Mouse (Mus musculus) kidney, postnatal 14 days (tissue): ENCODE results near the gene Galntl6.
"Not testable (repeated sequence)": the region's sequence is repeated elsewhere in the genome, so short reads cannot be mapped to it uniquely, and the experiment has no call there.

Experiments
- DNase-seq: peaks from one replicate; pipeline ENCODE4 v3.0.0; 2022; ENCODE audit warnings: mixed read lengths

The Galntl6 gene

DNA sequence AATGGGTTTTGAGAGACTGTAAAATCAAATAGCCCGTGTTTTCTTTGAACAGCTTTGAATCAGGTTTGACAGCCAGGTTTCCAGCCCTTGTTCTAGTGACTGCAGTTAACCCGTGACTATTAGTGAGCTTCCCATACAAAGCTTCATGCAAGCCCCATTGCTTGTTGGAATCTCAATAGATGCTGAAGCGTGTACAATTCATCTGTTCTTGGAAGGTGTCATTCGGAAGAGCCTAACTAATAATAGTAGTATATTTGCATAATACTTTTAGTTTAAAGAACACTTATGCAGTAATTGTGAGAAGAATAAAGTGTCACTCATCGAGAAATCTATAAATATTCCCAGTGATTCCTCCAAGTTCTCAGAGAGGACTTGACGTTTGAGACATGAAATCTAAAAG, 314.6 kb downstream of the Galntl6 start:
- no peak for DNase-seq

DNA sequence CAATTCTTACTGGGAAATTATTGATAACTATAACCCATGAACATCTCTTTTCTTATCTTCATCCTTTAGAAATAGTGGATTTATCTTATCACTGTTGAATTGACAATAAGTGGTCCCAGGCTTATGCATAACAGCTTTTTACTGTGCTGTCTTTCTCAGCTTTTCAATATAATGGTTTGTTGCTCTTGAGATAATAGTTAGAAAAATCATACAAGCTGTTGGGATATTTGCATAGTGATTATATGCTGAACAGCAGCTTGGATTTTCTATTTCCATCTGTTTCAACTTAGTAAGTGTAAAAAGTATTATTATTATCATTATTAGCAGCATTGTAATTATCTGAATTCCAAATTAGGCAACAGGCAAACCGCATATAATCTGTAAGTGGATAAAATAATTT, 337.1 kb downstream of the Galntl6 start:
- DNase-seq, result no peak

DNA sequence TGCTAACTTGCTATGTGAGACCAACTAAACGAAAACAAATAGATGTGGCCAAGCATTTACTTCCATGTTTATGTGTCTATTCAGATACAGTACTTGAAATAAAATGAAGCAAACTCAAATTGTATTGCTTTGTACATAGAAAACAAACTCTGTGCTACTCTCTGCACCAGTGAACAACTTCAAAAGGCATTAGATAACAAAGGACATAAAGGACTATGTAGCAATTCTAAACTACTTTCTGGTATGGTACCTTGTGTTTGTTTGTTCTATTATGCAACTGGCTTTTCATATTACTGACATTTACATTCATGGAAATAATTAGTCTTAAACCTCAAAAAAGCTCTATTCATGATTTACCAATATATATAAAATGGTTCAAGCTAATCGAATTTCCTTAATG, 344.4 kb downstream of the Galntl6 start:
- DNase-seq, result no peak

DNA sequence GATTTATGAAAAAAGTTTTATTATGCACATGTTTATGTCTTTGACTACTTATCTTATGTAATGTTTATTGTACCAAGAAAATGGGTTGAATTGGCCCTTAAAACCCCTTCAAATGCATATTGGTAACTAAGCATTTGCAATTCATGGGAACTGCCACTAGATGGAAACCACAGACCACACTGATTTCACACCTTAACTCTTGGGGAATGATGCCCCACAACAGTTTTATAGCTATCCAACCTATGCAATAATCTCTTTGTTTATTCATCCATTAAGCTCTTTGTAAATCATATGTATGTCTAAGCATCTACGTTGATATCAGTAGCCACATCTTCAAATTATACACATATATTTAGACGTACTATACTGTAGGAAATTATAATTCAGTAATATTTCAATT, 346.3 kb downstream of the Galntl6 start:
- DNase-seq, result peak; percentile 3

DNA sequence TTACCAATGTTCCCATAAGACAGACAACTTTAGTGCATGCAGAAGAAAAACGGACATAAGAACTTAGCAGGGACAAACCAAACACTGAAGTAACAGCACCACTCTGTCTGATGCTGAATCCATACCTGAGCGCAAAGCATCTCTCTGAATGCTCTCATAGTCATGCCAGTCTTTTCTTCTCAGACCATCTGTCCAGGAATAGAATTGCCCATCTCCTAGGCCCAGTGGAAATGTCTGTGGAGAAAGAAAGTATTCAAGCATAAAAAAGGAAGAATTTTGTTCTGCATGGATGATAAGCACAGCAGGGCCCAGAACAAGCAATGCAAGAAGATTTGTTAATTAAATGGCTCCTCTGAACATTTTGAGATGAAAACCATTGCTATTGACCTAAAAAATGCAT, 376.7 kb downstream of the Galntl6 start:
- DNase-seq, result no peak

DNA sequence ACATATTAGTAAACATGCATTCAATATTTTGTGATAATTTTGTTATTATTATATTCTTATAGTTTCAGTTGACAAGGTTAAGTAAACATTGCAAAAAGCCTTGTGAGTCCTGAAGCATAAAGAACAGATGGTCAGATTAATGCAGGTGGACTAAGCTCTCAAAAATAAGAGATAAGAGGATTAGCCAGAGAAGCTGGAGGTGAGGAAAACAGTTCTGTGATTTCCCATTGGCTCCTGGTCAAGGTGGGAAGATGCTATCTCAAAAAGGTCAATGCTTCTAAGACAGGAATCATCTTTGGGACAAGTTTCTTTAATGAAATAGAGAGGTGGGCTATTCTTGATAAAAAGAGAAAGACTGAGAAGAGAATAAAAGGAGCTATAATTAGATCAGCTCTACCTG, 377.8 kb downstream of the Galntl6 start:
- no peak for DNase-seq

DNA sequence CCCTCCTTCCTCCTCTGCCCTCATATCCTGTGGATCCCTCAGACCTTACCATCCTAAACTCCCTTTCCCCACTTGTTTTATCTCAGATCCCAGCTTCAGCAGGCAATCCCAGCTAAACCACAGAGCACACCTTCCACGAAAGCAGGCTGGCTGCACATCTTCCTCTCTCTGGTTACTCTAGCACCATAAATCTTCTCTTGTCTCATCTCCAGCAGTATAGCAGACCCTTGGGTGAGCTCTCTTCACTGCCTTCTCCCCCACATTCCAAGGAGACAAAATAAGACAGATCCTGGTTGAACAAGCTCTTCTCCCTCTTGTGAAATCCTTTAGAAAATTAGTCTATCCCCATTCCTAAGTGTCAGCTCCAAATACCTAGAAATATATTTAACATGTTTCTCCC, 389.0 kb downstream of the Galntl6 start:
- DNase-seq, result no peak

DNA sequence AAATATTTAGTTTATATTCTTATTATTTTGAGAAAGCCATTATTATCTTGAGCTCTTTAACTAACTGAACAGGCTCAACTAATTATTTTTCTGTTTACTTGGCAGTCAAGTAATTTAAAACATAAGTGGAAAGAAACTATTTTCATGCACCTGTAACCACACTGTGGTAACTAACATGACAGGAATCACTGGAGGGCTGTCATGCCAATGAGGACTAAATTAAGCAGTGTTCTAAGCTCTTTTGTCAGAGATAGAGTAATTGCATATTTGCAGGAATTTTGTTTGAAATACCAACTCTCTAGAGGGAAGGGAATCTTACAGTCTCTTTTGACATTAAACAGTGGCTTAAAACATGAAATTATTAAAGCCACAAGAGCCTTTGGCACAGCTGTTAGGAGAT, 390.5 kb downstream of the Galntl6 start:
- no peak for DNase-seq

DNA sequence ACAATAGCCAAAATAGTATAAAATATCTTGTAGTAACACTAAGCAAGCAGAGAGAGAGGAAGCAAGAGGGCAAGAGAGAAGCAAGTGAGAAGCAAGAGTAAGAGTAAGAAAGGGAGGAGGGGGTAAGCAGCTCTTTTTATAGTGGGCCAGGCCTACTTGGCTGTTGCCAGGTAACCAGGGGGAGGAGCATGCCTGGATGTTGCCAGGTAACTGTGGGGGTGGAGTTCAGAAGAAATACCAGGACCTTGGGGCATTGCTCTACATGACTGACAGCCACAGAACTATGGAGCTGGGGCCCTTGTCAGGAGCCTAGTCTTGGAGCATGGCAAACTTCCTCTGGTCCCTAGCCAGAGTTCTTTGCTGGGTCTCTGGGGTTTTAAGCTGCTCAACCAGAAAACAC, 401.9 kb downstream of the Galntl6 start:
- no peak for DNase-seq

DNA sequence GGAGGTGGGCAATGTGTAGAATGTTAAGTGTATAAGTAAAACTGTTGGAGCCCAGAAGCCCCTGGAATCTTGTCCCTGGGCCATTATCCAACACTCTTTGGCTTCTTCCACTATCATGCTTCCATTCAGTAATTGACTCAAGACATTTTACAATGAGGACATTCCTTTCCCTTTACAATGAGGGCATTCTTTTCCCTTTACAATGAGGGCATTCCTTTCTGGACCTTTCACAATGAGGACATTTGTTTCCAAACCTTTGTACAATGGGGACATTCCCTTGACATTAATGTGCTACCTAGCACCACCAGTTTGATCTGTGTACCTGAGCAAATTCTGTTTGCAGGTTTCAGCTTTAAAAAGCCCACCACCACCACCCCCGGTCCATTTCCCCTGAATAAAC, 403.4 kb downstream of the Galntl6 start:
- no peak for DNase-seq

DNA sequence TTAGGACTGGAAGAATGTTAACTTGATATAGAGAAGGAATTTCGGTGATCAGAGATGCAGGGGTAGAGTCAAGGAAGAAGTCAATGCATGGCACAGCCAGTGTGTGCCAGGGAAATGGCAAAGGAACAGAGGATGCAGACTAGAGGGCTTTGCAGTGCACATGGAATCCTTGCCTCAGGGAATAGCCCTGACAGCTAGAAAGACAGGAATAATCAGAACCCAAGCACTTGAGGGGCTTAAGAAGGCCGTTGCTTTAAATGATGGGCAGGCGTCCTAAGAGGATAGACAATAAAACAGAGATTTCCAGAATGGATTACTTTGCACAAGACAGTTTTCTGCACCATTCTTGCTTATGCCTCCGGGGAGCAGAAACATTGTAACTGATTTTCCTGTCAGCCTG, 425.3 kb downstream of the Galntl6 start:
- no peak for DNase-seq

DNA sequence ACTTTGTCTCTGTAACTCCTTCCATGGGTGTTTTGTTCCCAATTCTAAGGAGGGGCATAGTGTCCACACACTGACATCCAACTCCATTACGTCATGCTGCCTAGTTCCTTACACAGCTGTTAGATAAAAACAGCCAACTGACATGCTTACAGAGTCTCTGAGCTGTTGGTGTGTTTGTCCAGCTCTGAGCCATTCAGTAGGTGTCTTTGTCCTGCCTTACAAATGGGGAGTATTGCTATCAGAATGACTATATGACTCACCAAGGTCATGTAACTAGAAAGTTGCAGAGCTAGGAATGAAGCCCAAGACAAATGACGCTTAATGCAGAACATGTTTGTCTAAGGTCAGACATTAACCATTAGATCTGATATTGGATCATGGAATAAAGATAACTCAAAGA, 449.1 kb downstream of the Galntl6 start:
- not testable (repeated sequence) for DNase-seq

DNA sequence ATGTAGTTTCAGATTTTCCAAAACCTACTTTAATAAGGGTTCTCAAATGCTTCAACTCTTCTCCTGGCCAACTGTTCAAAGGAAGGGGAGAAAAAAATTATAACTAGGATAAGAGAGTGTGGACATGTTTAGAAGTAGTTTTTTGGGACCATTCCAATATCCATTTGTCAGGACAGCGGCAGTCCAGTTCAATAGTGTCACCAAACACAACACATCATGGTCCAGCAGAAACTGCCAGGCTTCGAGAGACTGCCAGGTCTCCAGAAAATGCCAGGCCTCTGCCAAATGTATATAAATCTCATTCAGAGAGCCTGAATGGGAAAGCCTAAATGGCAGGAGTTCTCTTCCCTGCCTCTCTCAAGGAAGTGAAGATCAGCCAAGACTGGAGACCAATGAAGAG, 469.7 kb downstream of the Galntl6 start:
- DNase-seq, result no peak

DNA sequence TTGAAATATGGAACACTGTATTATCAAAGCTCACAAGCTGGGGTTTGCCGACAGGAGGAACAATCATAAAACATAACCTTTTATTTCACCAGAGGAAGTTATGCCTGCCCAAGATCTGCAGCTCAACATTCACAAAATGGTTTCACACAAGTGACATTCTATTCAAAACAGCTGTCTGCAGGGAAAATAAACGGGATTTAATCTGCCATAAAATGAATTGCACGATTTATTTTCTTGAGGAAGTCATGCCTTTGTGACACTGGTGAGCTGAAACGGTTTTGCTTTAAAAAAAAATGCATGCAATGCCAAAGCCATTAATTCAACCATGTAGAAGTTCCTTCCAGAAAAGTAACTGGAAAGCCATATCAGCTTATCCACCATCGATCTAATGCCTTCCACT, 494.0 kb downstream of the Galntl6 start:
- DNase-seq, result peak; percentile 1

DNA sequence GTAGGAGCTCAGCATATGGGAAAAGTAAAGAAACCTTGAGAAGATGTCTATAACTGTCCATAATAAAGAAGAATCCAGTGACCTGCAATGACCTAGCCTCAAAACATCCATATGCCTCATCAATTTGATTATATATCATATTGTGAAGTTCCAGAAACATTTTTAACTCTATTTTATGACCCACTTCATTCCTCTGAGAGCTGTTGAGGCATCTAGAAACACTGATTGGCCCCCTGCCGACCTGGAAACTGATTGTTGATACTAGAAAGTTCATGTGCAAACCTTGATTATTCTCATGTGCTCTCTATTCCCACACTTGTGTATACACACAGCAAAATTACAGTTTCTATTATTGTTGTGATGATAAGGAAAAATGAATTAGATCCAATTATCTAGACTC, 494.9 kb downstream of the Galntl6 start:
- DNase-seq, result no peak

DNA sequence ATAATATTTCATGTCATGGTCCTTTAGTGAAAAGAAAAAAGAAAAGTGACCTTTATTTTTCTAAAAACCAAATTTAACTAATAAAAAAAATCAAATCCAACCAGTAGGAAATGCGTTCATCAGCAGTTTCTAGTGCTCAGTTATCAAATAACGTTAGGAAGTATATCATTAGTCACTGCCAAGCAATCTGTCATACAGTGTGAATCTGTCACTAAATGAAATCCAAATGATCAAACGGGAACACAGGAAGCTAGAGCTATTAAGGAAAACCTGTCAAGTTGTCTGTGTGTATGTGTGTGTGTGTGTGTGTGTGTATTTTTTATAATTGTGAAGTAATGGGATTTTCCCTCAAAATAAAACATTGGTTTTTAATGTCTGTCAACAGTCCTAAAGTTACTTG, 515.9 kb downstream of the Galntl6 start:
- DNase-seq, result no peak

DNA sequence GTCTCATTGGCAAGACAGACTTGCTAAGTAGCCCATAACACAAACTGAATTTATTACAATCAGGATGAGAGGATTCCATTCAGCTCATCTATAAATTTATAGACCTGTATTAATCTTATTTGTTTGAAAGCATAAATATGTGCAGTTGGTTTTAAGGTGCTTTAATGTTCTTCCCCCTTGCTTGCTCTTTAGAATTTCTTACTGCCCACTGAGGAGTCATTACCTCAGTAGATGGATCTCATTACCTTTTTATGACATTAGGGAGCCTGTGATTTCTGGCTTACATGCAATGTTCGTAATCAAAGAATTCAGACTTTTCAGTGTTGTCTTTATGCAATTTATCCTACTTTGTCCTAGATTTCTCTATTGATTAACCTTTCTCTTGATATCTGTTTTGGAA, 516.6 kb downstream of the Galntl6 start:
- no peak for DNase-seq

DNA sequence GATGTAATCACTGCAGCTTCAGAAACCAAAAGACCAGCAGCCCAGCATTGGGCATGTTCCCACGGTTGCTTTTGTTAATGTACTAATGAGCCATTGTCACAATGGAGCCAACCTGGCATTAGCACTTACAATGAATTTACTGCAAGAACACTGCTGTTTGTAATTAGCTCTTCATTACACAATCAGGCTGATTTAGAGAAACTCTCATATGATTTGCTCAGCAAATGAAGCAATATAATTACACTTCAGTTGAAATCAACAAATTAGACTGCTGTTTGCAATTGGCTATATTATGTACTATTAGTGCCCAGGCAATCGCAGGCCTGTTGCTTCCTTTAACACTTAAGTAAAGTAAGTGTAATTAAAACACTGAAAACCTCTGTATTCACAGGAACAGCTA, 540.1 kb downstream of the Galntl6 start:
- no peak for DNase-seq

DNA sequence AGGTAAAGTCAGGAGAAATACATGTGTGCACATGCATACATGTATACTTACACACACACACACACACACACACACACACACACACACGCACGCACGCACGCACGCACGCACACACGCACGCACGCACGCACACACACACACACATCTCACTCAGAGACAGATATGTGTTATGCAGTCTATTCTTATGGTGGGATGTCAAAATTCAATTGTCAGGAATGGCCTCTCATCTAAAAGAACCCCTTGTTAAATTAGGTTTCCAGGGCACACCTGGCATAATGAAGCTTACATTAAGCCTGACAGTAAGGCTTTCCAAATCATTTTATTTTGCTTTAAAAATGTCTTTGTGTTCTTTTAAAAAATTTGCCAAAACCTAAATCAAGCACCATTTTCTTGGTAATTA, 540.5 kb downstream of the Galntl6 start:
- no peak for DNase-seq

DNA sequence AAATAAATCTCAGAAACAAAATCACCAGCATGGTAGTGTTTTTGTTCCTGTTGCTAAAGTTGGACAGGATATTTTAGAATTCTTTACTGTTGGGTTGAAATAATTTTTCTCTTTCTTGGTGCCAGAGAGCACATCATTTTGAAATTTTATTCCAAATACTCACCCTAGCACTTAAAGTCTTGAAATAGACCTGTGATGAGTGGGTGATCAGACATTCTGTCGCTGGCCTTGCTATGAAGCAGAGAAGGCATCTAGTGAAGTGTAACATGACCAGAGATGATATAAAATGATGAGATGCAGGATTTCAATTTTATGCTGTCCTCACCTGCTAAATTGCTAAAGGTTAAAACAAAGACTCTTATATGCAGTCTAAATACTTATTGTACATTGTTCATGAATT, 581.3 kb downstream of the Galntl6 start:
- DNase-seq, result no peak

DNA sequence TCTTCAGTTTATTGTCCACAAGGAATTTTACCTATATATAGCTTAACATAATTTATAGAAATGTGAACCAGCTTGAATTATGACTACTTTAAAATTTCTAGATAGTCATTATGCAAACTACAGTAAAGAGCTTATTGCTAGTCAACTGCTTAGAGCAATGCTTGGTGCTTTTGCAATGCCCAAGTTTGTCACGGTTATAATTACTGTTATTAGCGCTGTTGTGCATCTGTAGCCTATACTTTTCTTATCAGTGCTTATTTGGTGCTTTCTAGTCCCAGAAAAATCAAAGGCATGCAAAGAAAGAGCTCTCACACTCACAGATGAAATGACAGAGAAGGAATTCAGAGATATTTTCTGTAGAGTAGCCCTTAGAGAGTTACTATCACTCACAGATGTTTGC, 599.0 kb downstream of the Galntl6 start:
- DNase-seq, result no peak

DNA sequence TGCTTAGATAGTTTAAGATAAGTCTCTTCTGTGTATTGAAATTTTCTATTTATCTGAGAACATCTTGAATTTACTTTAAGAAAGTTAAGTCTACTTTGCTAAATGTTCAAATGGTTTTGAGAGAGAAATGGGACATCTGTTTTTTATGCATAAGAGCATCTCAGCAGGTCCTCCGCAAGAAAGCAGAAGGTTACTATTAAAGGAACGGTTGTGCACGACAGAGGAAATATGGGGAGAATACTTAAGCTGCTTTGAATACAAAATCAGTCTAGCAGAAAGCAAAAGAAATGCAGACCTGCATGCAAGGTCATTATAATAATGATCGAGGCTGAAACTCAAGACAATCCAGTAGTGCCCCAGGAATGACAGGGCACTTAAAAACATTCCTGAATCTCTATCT, 621.0 kb downstream of the Galntl6 start:
- no peak for DNase-seq

DNA sequence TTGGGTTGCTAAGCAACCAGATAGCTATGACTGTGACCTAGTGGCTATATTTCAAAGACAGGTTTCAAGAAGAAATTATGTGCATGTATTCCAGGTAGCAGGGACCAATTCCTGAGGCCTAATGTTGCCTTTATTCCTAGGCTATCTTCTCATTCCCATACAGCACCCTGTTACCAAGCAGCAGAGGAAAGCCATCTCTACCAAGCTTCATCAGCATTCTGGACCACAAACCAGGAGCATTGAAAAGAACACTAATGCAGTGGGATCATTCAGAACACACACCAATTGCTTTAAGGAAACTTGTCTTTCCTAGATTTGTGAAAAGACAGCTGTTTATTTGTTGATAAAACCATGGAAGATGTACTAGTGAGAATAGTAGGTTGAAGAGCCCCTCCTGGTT, 622.4 kb downstream of the Galntl6 start:
- DNase-seq, result no peak

DNA sequence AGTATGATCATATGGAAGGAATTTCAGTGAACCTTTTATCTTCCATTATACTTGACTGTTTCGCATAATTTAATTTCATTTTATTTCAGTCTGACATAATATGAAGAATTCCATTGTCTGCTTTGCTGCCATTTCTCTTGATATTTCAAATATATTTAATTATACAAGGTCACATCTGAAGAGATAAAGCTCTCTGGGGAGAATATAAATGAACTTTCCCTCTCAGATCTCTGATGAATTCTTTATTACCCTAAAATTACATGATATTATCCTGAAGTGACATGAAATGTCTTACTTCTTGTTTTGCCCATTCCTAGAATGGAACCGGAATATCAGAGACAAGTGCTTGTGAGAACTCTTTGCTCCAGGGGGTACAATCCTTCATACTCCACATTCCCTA, 647.0 kb downstream of the Galntl6 start:
- DNase-seq, result no peak

DNA sequence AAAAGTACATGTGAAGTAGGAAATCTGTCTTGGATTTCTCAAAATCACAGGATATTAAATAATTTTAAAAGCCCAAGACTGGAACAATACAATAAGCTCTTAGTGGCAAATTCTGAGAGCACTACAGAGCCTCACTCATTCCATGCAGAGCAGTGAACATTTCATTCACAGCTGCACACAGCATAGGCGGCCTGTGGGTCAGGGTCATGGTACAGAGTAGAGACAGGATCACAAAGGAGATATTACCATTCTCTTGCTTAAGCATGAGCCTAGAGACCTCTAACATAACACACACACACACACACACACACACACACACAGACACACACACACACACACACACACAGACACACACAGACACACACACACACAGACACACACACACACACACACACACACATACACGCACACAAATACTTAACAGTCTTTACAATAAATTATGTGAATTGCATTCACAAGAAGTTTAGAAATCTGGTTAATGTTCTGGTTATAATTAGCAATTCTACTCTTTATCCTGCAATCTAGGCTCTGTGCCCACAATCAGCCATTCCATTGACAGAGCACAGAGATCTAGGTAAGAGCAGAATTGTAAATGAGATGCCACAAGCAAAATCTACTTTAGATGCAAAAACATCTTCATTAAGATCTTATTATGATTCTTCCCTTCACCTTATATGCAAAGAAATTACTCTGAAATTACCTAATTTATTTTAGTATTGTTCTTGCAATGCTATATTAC, 653.7 kb downstream of the Galntl6 start:
- DNase-seq, result no peak

DNA sequence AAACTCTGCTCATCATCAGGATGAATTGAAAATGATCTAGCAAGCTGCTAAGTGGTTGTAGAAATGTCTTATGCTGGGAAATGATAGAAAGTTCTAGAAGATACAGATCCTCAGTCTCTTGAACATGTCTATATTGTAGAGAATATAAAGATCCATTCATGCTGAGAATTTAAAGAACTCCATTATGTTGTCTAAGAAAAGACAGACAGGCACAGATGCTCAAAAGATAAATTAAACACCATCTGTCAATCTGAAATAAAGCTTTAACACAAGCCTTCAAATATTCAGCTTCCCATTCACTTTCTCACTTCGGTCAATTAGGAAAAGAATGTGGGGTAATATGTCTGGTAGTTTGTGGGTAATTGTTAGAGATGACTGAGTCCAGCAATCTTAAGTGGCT, 658.8 kb downstream of the Galntl6 start:
- no peak for DNase-seq
